Mouse (Mus musculus): Measurements from ENCODE around the gene Bbs10. TPM values are rescaled to one million over a fixed set of nuclear protein-coding genes. Genes with fewer than 3 reads are reported as not detected.

Bbs10 gene
- polyA plus RNA-seq, 2 experiments, result 0.98 to 1.4 TPM

DNA sequence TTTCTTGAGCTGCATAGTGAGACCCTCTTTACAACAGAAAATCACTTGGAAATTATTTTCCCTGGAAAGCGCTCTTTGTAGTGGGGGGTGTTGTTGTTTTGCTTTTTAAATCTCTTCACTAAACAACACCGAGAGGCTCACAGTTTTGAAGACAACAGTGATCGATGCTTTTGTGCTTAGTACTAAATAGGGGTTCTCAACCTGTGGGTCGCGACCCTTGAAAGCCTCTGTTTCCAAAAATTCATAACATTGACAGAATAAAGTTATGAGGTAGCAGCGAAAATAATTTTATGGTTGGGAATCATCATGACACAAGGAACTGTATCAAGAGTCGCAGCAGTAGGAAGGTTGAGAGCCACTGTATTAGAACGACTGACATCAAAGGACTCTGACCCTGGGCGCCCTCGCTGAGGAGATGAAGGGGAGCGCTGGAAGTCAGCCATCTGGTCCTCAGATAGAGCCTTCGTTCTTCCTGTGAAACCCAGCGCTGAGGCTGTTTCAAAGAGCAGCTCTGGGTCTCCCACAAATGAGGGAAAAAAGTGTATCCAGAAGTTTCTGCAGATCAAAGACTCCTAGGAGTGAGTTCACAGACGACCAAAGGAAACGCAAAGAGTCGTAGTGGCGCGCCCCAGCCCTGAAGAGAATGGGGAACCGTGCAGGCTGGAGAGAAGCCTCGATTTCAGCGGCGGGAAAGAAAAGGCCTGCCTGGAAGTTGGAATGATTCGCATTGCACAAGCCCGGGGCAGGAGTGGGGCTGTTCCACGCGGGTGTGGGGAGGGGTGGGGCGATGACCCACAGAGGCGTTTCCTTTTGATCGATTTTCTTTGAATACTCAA is 37.3 kb downstream of the Bbs10 start:
- WGBS (ENCODE audit: insufficient replicate concordance), result 15% methylated on average over 29 of the region's 29 CpGs
- H3K4me1 ChIP-seq (replicated peaks; ENCODE audit: control insufficient read depth in 2 of 2, insufficient read depth in 2 of 2, low read length in 1 of 2), result 0 out of 4 replicates have a peak, but pooled peaks cover 0 to 2% of the 10 kb centered on the region in 2 experiments
- DNase-seq (ENCODE audit: low read depth in 3 of 3, low spot score in 3 of 3) (no peak), ATAC-seq (ENCODE audit: insufficient read depth) (no peak)
- H3K9me3 ChIP-seq (ENCODE audit: control insufficient read depth, low read length), result no peaks in the 10 kb centered on the region
- TF ChIP-seq EP300 (IDR thresholded peaks at IDR 0.05; ENCODE audit: low read depth) (no peak), CTCF (IDR thresholded peaks at IDR 0.05; ENCODE audit: low read depth) (no peak)
- H3K36me3 ChIP-seq (replicated peaks; ENCODE audit: control insufficient read depth, insufficient read depth, low read depth), result no peaks in the 10 kb centered on the region
- peak overlapping the region; percentile 23 for H3K4me2 ChIP-seq (ENCODE audit: low read depth)
- no peak overlapping the region for H3K4me3 ChIP-seq (ENCODE audit: insufficient read depth in 1 of 2, low read depth in 2 of 2, low read length in 2 of 2)
- no peaks in the 10 kb centered on the region; the same call in 1 of the 2 replicates for H3K27me3 ChIP-seq (ENCODE audit: control insufficient read depth, insufficient read depth, low read length)
- no peak overlapping the region for H3K27ac ChIP-seq
- H3K9ac ChIP-seq (replicated peaks), result no peak overlapping the region

DNA sequence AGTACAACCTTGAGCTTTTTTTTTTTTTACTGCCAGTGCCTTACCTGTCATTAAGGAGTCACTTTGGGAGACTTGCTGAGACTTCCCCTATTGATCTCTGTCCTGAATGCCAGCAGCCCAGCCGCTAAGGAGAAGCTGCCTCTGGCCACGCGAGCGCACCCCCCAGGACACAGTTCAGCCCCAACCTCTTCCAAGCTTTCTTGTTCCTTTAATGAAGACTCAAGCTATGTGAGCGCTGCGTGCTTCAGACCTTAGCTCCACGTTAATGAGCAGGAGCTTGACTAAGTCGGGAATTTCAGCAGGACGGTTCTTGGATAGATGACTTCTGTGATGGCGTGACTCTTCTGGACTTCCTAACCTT is 37.9 kb downstream of the Bbs10 start:
- ATAC-seq (ENCODE audit: insufficient read depth) (no peak), DNase-seq (ENCODE audit: low read depth in 3 of 3, low spot score in 3 of 3) (no peak)
- Histone ChIP-seq H3K27ac (no peak overlapping the region), H3K9ac (replicated peaks) (no peak overlapping the region), H3K9me3 (ENCODE audit: control insufficient read depth, low read length) (no peaks in the 10 kb centered on the region), H3K4me1 (replicated peaks; ENCODE audit: control insufficient read depth in 2 of 2, insufficient read depth in 2 of 2, low read length in 1 of 2) (0 out of 4 replicates have a peak, but pooled peaks cover 0 to 2% of the 10 kb centered on the region in 2 experiments), H3K4me3 (ENCODE audit: insufficient read depth in 1 of 2, low read depth in 2 of 2, low read length in 2 of 2) (no peak overlapping the region), H3K36me3 (replicated peaks; ENCODE audit: control insufficient read depth, insufficient read depth, low read depth) (no peaks in the 10 kb centered on the region), H3K27me3 (ENCODE audit: control insufficient read depth, insufficient read depth, low read length) (no peaks in the 10 kb centered on the region; the same call in 1 of the 2 replicates), H3K4me2 (ENCODE audit: low read depth) (peak overlapping the region; percentile 23)
- TF ChIP-seq CTCF (IDR thresholded peaks at IDR 0.05; ENCODE audit: low read depth) (no peak), EP300 (IDR thresholded peaks at IDR 0.05; ENCODE audit: low read depth) (no peak)
- 14% methylated on average over 10 of the region's 10 CpGs for whole genome bisulfite sequencing (ENCODE audit: insufficient replicate concordance)

DNA sequence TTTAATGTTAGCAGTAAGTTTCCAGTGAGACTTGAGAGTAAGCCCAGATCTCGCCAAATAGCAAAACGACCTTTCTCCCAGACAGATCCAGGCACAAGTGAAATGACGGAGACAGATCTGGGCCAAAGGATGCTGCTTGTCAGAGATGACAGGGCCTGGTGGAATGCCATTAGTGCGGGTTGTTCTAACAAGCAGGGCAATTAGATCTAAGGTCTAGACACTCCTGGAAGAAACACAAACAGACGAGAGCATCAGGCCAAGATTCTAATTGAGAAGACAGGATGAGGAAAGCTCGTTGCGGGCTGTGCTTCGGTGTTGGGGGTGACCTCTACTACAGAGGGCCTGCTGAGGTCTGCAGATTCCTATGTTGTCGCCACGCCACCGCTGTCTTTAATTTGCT is 40.8 kb downstream of the Bbs10 start:
- 66% methylated on average over 11 of the region's 11 CpGs for WGBS (ENCODE audit: insufficient replicate concordance)
- no peaks in the 10 kb centered on the region; the same call in 1 of the 2 replicates for H3K27me3 ChIP-seq (ENCODE audit: control insufficient read depth, insufficient read depth, low read length)
- DNase-seq (ENCODE audit: low read depth in 3 of 3, low spot score in 3 of 3) (no peak), ATAC-seq (ENCODE audit: insufficient read depth) (no peak)
- TF ChIP-seq EP300 (IDR thresholded peaks at IDR 0.05; ENCODE audit: low read depth), result no peak
- TF ChIP-seq CTCF (IDR thresholded peaks at IDR 0.05; ENCODE audit: low read depth), result no peak
- H3K36me3 ChIP-seq (replicated peaks; ENCODE audit: control insufficient read depth, insufficient read depth, low read depth), result no peaks in the 10 kb centered on the region
- H3K4me1 ChIP-seq (replicated peaks; ENCODE audit: control insufficient read depth in 2 of 2, insufficient read depth in 2 of 2, low read length in 1 of 2), result 0 out of 4 replicates have a peak, but pooled peaks cover 0 to 2% of the 10 kb centered on the region in 2 experiments
- H3K9me3 ChIP-seq (ENCODE audit: control insufficient read depth, low read length), result no peaks in the 10 kb centered on the region
- H3K9ac ChIP-seq (replicated peaks), result no peak overlapping the region
- H3K4me3 ChIP-seq (ENCODE audit: insufficient read depth in 1 of 2, low read depth in 2 of 2, low read length in 2 of 2), result no peak overlapping the region
- no peak overlapping the region for H3K4me2 ChIP-seq (ENCODE audit: low read depth)
- no peak overlapping the region for H3K27ac ChIP-seq

DNA sequence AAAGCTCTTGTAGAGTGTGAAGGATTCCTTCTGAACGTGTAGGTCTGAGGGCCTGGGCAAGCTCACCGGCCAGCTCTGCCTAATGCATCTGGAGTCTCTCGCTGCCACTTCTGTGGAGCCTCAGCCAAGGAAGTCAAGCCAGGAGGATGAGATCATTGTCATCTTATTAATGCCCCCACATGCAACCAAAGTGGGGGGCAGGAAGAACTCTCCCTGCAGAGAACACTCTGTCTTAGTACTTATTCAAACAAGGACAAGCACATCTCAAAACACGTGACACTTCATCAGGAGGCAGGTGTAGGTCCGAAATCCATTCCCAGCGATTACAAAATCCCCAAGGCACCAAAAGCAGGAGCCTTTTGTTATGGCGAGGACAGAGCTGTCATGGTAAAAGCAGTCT is 43.3 kb downstream of the Bbs10 start:
- DNase-seq (ENCODE audit: low read depth in 3 of 3, low spot score in 3 of 3) (no peak), ATAC-seq (ENCODE audit: insufficient read depth) (no peak)
- Histone ChIP-seq H3K9ac (replicated peaks) (no peak overlapping the region), H3K4me3 (ENCODE audit: insufficient read depth in 1 of 2, low read depth in 2 of 2, low read length in 2 of 2) (no peak overlapping the region), H3K4me1 (replicated peaks; ENCODE audit: control insufficient read depth in 2 of 2, insufficient read depth in 2 of 2, low read length in 1 of 2) (no peaks in the 10 kb centered on the region), H3K4me2 (ENCODE audit: low read depth) (no peak overlapping the region), H3K27me3 (ENCODE audit: control insufficient read depth, insufficient read depth, low read length) (no peaks in the 10 kb centered on the region), H3K27ac (no peak overlapping the region), H3K36me3 (replicated peaks; ENCODE audit: control insufficient read depth, insufficient read depth, low read depth) (no peaks in the 10 kb centered on the region), H3K9me3 (ENCODE audit: control insufficient read depth, low read length) (no peaks in the 10 kb centered on the region)
- TF ChIP-seq CTCF (IDR thresholded peaks at IDR 0.05; ENCODE audit: low read depth) (no peak), EP300 (IDR thresholded peaks at IDR 0.05; ENCODE audit: low read depth) (no peak)
- 56% methylated on average over 7 of the region's 7 CpGs for WGBS (ENCODE audit: insufficient replicate concordance)

DNA sequence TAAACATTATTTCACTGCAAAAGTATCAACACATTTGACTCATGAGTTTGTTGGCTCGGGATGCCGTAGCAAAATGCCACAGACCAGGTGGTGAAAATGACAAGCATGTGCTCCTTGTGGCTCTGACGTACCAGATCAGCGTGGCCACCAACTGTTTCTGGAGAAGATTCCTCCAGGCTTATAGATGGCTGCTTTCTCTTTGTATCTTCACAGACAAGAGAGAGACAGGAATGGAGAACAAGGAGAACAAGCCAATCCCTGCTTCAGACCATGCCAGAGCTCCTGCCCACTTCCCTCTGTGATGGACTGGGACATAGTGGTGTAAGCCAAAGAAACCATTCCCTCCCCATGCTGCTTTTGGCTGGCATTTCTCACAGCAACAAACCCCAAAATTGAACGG is 45.1 kb downstream of the Bbs10 start:
- ATAC-seq (ENCODE audit: insufficient read depth) (no peak), DNase-seq (ENCODE audit: low read depth in 3 of 3, low spot score in 3 of 3) (no peak)
- WGBS (ENCODE audit: insufficient replicate concordance), result 65% methylated on average over 5 of the region's 5 CpGs
- Histone ChIP-seq H3K36me3 (replicated peaks; ENCODE audit: control insufficient read depth, insufficient read depth, low read depth) (no peaks in the 10 kb centered on the region), H3K27me3 (ENCODE audit: control insufficient read depth, insufficient read depth, low read length) (no peaks in the 10 kb centered on the region), H3K9ac (replicated peaks) (no peak overlapping the region), H3K4me2 (ENCODE audit: low read depth) (no peak overlapping the region), H3K4me3 (ENCODE audit: insufficient read depth in 1 of 2, low read depth in 2 of 2, low read length in 2 of 2) (no peak overlapping the region), H3K4me1 (replicated peaks; ENCODE audit: control insufficient read depth in 2 of 2, insufficient read depth in 2 of 2, low read length in 1 of 2) (no peaks in the 10 kb centered on the region), H3K9me3 (ENCODE audit: control insufficient read depth, low read length) (no peaks in the 10 kb centered on the region), H3K27ac (no peak overlapping the region)
- TF ChIP-seq CTCF (IDR thresholded peaks at IDR 0.05; ENCODE audit: low read depth) (no peak), EP300 (IDR thresholded peaks at IDR 0.05; ENCODE audit: low read depth) (no peak)
